Mouse (Mus musculus) CH12.LX (cell line): Measurements from ENCODE around the gene Hcls1.

Experiments used
- CHD1 ChIP-seq: IDR thresholded peaks from 2 replicates; pipeline ENCODE4 v1.6.1; 2012; ENCODE audit warnings: low read depth, low read length, improper control_type of control experiment, inconsistent platforms
- CHD2 ChIP-seq: IDR thresholded peaks from 2 replicates; pipeline ENCODE4 v1.6.1; 2011; ENCODE audit warnings: low read length, improper control_type of control experiment
- CTCF ChIP-seq, 2 experiments: IDR thresholded peaks in 1 of 2; conservative IDR thresholded peaks in 1 of 2; 2 replicates each; pipeline ENCODE4 v1.5.1; 2011 to 2012; ENCODE audit warnings: low read depth in 2 of 2, low read length in 2 of 2, improper control_type of control experiment in 1 of 2, inconsistent platforms in 1 of 2, mild to moderate bottlenecking in 1 of 2, moderate library complexity in 1 of 2
- EP300 ChIP-seq: IDR thresholded peaks from 2 replicates; pipeline ENCODE4 v1.6.1; 2011; ENCODE audit warnings: low read length, improper control_type of control experiment
- GABPA ChIP-seq: IDR thresholded peaks from 2 replicates; pipeline ENCODE4 v1.6.1; 2012; ENCODE audit warnings: low read depth, low read length, improper control_type of control experiment, inconsistent platforms; ENCODE audit not compliant: insufficient replicate concordance
- HCFC1 ChIP-seq: IDR thresholded peaks from 2 replicates; pipeline ENCODE4 v1.6.1; 2012; ENCODE audit warnings: low read depth, mild to moderate bottlenecking, inconsistent platforms, low read length, improper control_type of control experiment
- MAX ChIP-seq: IDR thresholded peaks from 2 replicates; pipeline ENCODE4 v1.6.1; 2011; ENCODE audit warnings: low read length, improper control_type of control experiment
- POLR2A ChIP-seq: IDR thresholded peaks from 2 replicates; pipeline ENCODE4 v1.6.1; 2011; ENCODE audit warnings: low read depth, mild to moderate bottlenecking, improper control_type of control experiment, low read length
- POLR2AphosphoS2 ChIP-seq: IDR thresholded peaks from 2 replicates; pipeline ENCODE4 v1.6.1; 2011; ENCODE audit warnings: low read depth, low read length, improper control_type of control experiment
- TCF12 ChIP-seq: IDR thresholded peaks from 2 replicates; pipeline ENCODE4 v1.6.1; 2014; ENCODE audit warnings: low read depth, mild to moderate bottlenecking, inconsistent platforms, low read length, improper control_type of control experiment
- ZNF384 ChIP-seq: IDR thresholded peaks from 2 replicates; pipeline ENCODE4 v1.6.1; 2012; ENCODE audit warnings: low read depth, low read length, improper control_type of control experiment, inconsistent platforms

DNA sequence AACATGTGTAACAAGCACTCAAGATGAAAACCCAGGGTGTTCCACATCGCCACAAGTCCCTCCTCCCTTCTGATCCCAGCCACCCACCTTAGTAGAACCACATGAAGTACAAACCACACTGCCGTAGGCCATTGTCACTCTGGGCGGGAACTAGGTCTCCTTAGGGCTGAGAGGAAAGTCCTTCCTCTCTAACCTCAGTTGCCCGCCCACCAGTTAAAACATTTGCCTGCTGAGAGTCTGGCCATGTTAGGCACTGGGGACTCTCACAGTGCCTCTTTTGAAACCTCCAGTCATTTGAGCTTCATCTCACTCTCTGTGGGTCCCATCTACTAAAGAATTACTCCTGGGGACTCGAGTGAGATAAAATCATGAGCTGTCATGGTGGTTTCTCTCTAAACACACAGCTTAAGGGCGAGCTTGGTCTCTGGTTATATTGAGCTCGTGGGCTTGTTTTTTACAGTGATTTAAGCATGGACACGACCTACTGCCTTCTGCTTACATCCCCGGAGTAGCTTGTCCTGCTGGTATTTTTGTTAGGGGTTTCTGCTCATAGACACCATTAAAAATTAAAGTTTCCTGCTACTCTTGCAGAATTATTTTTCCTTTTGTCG, 7.2 kb upstream of the Hcls1 start:
- TF ChIP-seq POLR2A = peak; percentile 82
- no peak for TF ChIP-seq CHD1
- TF ChIP-seq HCFC1 = no peak
- TF ChIP-seq GABPA = no peak
- no peak; the same call in 1 of the 2 replicates for TF ChIP-seq MAX
- TF ChIP-seq EP300 = no peak
- TF ChIP-seq TCF12 = peak; percentile 47; the same call in 1 of the 2 replicates
- TF ChIP-seq POLR2AphosphoS2 = no peak
- TF ChIP-seq CTCF (conservative IDR thresholded peaks at IDR 0.05 in 1 of 2, IDR thresholded peaks at IDR 0.05 in 1 of 2; ENCODE audit: low read depth in 2 of 2, low read length in 2 of 2) = no peak
- no peak for TF ChIP-seq CHD2
- TF ChIP-seq ZNF384 = no peak
